Mouse (Mus musculus) R1 (cell line): Measurements from ENCODE around the gene Gm21983.
A peak's percentile ranks its signal among the peaks of the same experiment; 100 is the strongest.

Experiments used
- DNase-seq: peaks from one replicate; pipeline ENCODE4 v3.0.0-alpha.2; 2018; ENCODE audit warnings: low read depth, low spot score

The Gm21983 gene

GRCm38 (mm10) chr7:27185986-27186385, 5.1 kb upstream of the Gm21983 start:
- no peak for DNase-seq

- peak; percentile 89 for DNase-seq
Measured at GRCm38 (mm10) chr7:27184964-27185363, 4.1 kb upstream of the Gm21983 start.

GRCm38 (mm10) chr7:27182498-27182897, 1.6 kb upstream of the Gm21983 start:
- no peak for DNase-seq

GRCm38 (mm10) chr7:27180036-27180435, 850 bp downstream of the Gm21983 start:
- no peak for DNase-seq

- peak; percentile 51 for DNase-seq
Measured at GRCm38 (mm10) chr7:27179217-27179918, 1.5 kb downstream of the Gm21983 start.

- peak; percentile 100 for DNase-seq
Measured at GRCm38 (mm10) chr7:27178324-27179216, 2.3 kb downstream of the Gm21983 start, which contains the start of gene Rab4b. TSS of gene Rab4b (minus strand) at chr7:27178896.

- no peak for DNase-seq
Measured at GRCm38 (mm10) chr7:27177942-27178323, 3.0 kb downstream of the Gm21983 start.

GRCm38 (mm10) chr7:27174896-27175295, 6.0 kb downstream of the Gm21983 start:
- DNase-seq: no peak

- DNase-seq: no peak
Measured at GRCm38 (mm10) chr7:27174496-27174895, 6.4 kb downstream of the Gm21983 start.

- no peak for DNase-seq
Measured at GRCm38 (mm10) chr7:27170981-27171380, 9.9 kb downstream of the Gm21983 start.

- no peak for DNase-seq
Measured at GRCm38 (mm10) chr7:27168371-27168770, 12.5 kb downstream of the Gm21983 start.

GRCm38 (mm10) chr7:27167475-27168094, 13.3 kb downstream of the Gm21983 start:
- DNase-seq: no peak

- peak; percentile 95 for DNase-seq
Measured at GRCm38 (mm10) chr7:27166614-27167474, 14.0 kb downstream of the Gm21983 start, which contains the start of gene Egln2. TSS of gene Egln2 (minus strand) at chr7:27166802.

- DNase-seq: peak; percentile 84
Measured at GRCm38 (mm10) chr7:27166229-27166613, 14.7 kb downstream of the Gm21983 start.

- no peak for DNase-seq
Measured at GRCm38 (mm10) chr7:27165696-27166095, 15.2 kb downstream of the Gm21983 start.

GRCm38 (mm10) chr7:27165007-27165655, 15.8 kb downstream of the Gm21983 start:
- DNase-seq: no peak

GRCm38 (mm10) chr7:27164112-27164947, 16.6 kb downstream of the Gm21983 start:
- peak; percentile 80 for DNase-seq

GRCm38 (mm10) chr7:27163450-27163805, 17.5 kb downstream of the Gm21983 start:
- DNase-seq: no peak

GRCm38 (mm10) chr7:27162780-27163449, 18.0 kb downstream of the Gm21983 start:
- DNase-seq: no peak
